Mouse (Mus musculus) kidney, embryonic 15.5 days (tissue): Measurements from ENCODE around the gene Ntf3. TPM values are rescaled to one million over a fixed set of nuclear protein-coding genes. Genes with fewer than 3 reads are reported as not detected.
A peak's percentile ranks its signal among the peaks of the same experiment; 100 is the strongest.

Experiments
- ATAC-seq: fragments of 200-750 bp; cut with Nextera tagmentation; replicated peaks from 2 replicates; pipeline ENCODE4 v1.8.0; 2017; ENCODE audit warnings: moderate TSS enrichment; ENCODE audit not compliant: low FRiP score
- H3K27ac ChIP-seq: fragments of 300-500 bp; sonication (generic); 2 replicates; pipeline ENCODE4 v1.5.1; 2015; ENCODE audit warnings: mild to moderate bottlenecking, inconsistent platforms
- H3K27me3 ChIP-seq: fragments of 300-500 bp; sonication (generic); 2 replicates; pipeline ENCODE4 v1.6.1; 2015; ENCODE audit warnings: inconsistent platforms
- H3K36me3 ChIP-seq: fragments of 300-500 bp; sonication (generic); 2 replicates; pipeline ENCODE4 v1.6.1; 2015; ENCODE audit warnings: inconsistent platforms
- H3K4me1 ChIP-seq: fragments of 300-500 bp; sonication (generic); 2 replicates; pipeline ENCODE4 v1.6.1; 2015; ENCODE audit warnings: inconsistent platforms
- H3K4me2 ChIP-seq: fragments of 300-500 bp; sonication (generic); 2 replicates; pipeline ENCODE4 v1.6.1; 2015; ENCODE audit warnings: moderate library complexity, mild to moderate bottlenecking, inconsistent platforms
- H3K4me3 ChIP-seq: fragments of 300-500 bp; sonication (generic); replicated peaks from 2 replicates; pipeline ENCODE4 v1.5.1; 2015; ENCODE audit warnings: mild to moderate bottlenecking, inconsistent platforms
- H3K9ac ChIP-seq: fragments of 300-500 bp; sonication (generic); 2 replicates; pipeline ENCODE4 v1.6.1; 2015; ENCODE audit warnings: mild to moderate bottlenecking, inconsistent platforms
- H3K9me3 ChIP-seq: fragments of 300-500 bp; sonication (generic); replicated peaks from 2 replicates; pipeline ENCODE4 v1.6.1; 2016; ENCODE audit warnings: inconsistent platforms
- WGBS: fragments of 180-500 bp; shearing (Covaris S2); methylation state at CpG from one replicate; pipeline ENCODE4 v1.1.7; 2015; ENCODE audit warnings: mixed read lengths; 5-methylcytosine and 5-hydroxymethylcytosine counted together
- polyA plus RNA-seq: library from polyadenylated mRNA; unstranded; fragments of >200 nt; fragmentation: Nextera tagmentation; extraction: Ambion mirVana; gene quantifications from 2 replicates; pipeline ENCODE4 v1.2.1, GENCODE M21; 2015

Ntf3 gene
- polyA plus RNA-seq, 1 experiment from 2014 or later, result 16.2 TPM

- Histone ChIP-seq H3K9me3 (no peaks in the 10 kb centered on the region), H3K9ac (no peak overlapping the region), H3K4me1 (peaks cover 50% of the 10 kb centered on the region), H3K4me3 (no peak overlapping the region), H3K27me3 (no peaks in the 10 kb centered on the region), H3K4me2 (no peak overlapping the region), H3K27ac (no peak overlapping the region), H3K36me3 (no peaks in the 10 kb centered on the region)
- 61% methylated on average over 8 of the region's 8 CpGs for WGBS
- ATAC-seq, result no peak
These were observed 49.5 kb downstream of the Ntf3 start for GRCm38 (mm10) chr6:126117191-126117590.

- H3K27ac ChIP-seq, result peak overlapping the region; percentile 89
- ATAC-seq, result peak; percentile 72
- H3K4me1 ChIP-seq, result peaks cover 62% of the 10 kb centered on the region
- whole genome bisulfite sequencing, result 36% methylated on average over 10 of the region's 10 CpGs
- no peaks in the 10 kb centered on the region for H3K9me3 ChIP-seq
- H3K27me3 ChIP-seq, result no peaks in the 10 kb centered on the region
- H3K4me3 ChIP-seq, result no peak overlapping the region
- H3K36me3 ChIP-seq, result no peaks in the 10 kb centered on the region
- no peak overlapping the region for H3K9ac ChIP-seq
- no peak overlapping the region for H3K4me2 ChIP-seq
These were observed 51.6 kb downstream of the Ntf3 start for GRCm38 (mm10) chr6:126114934-126115633.

- Histone ChIP-seq H3K4me1 (peaks cover 64% of the 10 kb centered on the region), H3K9me3 (no peaks in the 10 kb centered on the region), H3K4me3 (no peak overlapping the region), H3K27me3 (no peaks in the 10 kb centered on the region), H3K9ac (no peak overlapping the region), H3K36me3 (0 out of 2 replicates have a peak, but pooled peaks cover 4% of the 10 kb centered on the region), H3K27ac (peak overlapping the region; percentile 56), H3K4me2 (no peak overlapping the region)
- ATAC-seq, result peak; percentile 28; the same call in 1 of the 2 replicates
- 42% methylated on average over 15 of the region's 15 CpGs for WGBS
These were observed 55.5 kb downstream of the Ntf3 start for GRCm38 (mm10) chr6:126110892-126111835.

GRCm38 (mm10) chr6:126109184-126109583 is 57.5 kb downstream of the Ntf3 start:
- Histone ChIP-seq H3K4me2 (no peak overlapping the region), H3K27me3 (no peaks in the 10 kb centered on the region), H3K9me3 (no peaks in the 10 kb centered on the region), H3K4me3 (no peak overlapping the region), H3K27ac (0 out of 2 replicates have a peak overlapping the region, but pooled peaks have one; percentile 3), H3K4me1 (peaks cover 49% of the 10 kb centered on the region), H3K36me3 (0 out of 2 replicates have a peak, but pooled peaks cover 4% of the 10 kb centered on the region), H3K9ac (no peak overlapping the region)
- 63% methylated on average over 5 of the region's 5 CpGs for WGBS
- no peak for ATAC-seq

- Histone ChIP-seq H3K27me3 (no peaks in the 10 kb centered on the region), H3K4me2 (no peak overlapping the region), H3K9ac (no peak overlapping the region), H3K27ac (0 out of 2 replicates have a peak overlapping the region, but pooled peaks have one; percentile 3), H3K36me3 (0 out of 2 replicates have a peak, but pooled peaks cover 4% of the 10 kb centered on the region), H3K4me3 (no peak overlapping the region), H3K4me1 (peaks cover 46% of the 10 kb centered on the region), H3K9me3 (no peaks in the 10 kb centered on the region)
- no peak for ATAC-seq
- WGBS, result 67% methylated on average over 2 of the region's 2 CpGs
These were observed 57.9 kb downstream of the Ntf3 start for GRCm38 (mm10) chr6:126108771-126109170.

GRCm38 (mm10) chr6:126107398-126107797 is 59.3 kb downstream of the Ntf3 start:
- H3K4me2 ChIP-seq, result no peak overlapping the region
- H3K27me3 ChIP-seq, result no peaks in the 10 kb centered on the region
- ATAC-seq, result no peak
- 0 out of 2 replicates have a peak, but pooled peaks cover 6% of the 10 kb centered on the region for H3K36me3 ChIP-seq
- 55% methylated on average over 2 of the region's 2 CpGs for WGBS
- no peak overlapping the region for H3K27ac ChIP-seq
- H3K4me1 ChIP-seq, result peaks cover 41% of the 10 kb centered on the region
- H3K9ac ChIP-seq, result no peak overlapping the region
- H3K9me3 ChIP-seq, result no peaks in the 10 kb centered on the region
- H3K4me3 ChIP-seq, result no peak overlapping the region

- H3K4me3 ChIP-seq, result no peak overlapping the region
- no peak overlapping the region for H3K4me2 ChIP-seq
- H3K4me1 ChIP-seq, result peaks cover 41% of the 10 kb centered on the region
- no peak for ATAC-seq
- H3K9me3 ChIP-seq, result no peaks in the 10 kb centered on the region
- peaks cover 12% of the 10 kb centered on the region for H3K36me3 ChIP-seq
- H3K9ac ChIP-seq, result no peak overlapping the region
- no peak overlapping the region for H3K27ac ChIP-seq
- H3K27me3 ChIP-seq, result no peaks in the 10 kb centered on the region
- WGBS, result 64% methylated on average over 2 of the region's 2 CpGs
These were observed 59.9 kb downstream of the Ntf3 start for GRCm38 (mm10) chr6:126106798-126107173.

GRCm38 (mm10) chr6:126106051-126106797 is 60.5 kb downstream of the Ntf3 start:
- peaks cover 15% of the 10 kb centered on the region for H3K36me3 ChIP-seq
- ATAC-seq, result no peak
- no peak overlapping the region for H3K9ac ChIP-seq
- no peaks in the 10 kb centered on the region for H3K9me3 ChIP-seq
- H3K27ac ChIP-seq, result 0 out of 2 replicates have a peak overlapping the region, but pooled peaks have one; percentile 27
- 77% methylated on average over 7 of the region's 7 CpGs for WGBS
- no peaks in the 10 kb centered on the region for H3K27me3 ChIP-seq
- no peak overlapping the region for H3K4me3 ChIP-seq
- peaks cover 37% of the 10 kb centered on the region for H3K4me1 ChIP-seq
- no peak overlapping the region for H3K4me2 ChIP-seq

- Histone ChIP-seq H3K4me2 (no peak overlapping the region), H3K9me3 (no peaks in the 10 kb centered on the region), H3K27me3 (no peaks in the 10 kb centered on the region), H3K36me3 (peaks cover 20% of the 10 kb centered on the region), H3K4me3 (no peak overlapping the region), H3K9ac (no peak overlapping the region), H3K27ac (no peak overlapping the region), H3K4me1 (peaks cover 30% of the 10 kb centered on the region)
- no peak for ATAC-seq
- WGBS, result 77% methylated on average over 12 of the region's 12 CpGs
These were observed 61.5 kb downstream of the Ntf3 start for GRCm38 (mm10) chr6:126105083-126105740.

- Histone ChIP-seq H3K4me1 (peaks cover 16% of the 10 kb centered on the region), H3K27me3 (no peaks in the 10 kb centered on the region), H3K27ac (no peak overlapping the region), H3K4me3 (no peak overlapping the region), H3K9ac (no peak overlapping the region), H3K4me2 (no peak overlapping the region), H3K9me3 (no peaks in the 10 kb centered on the region), H3K36me3 (peaks cover 34% of the 10 kb centered on the region)
- WGBS, result 77% methylated on average over 6 of the region's 6 CpGs
- no peak for ATAC-seq
These were observed 64.1 kb downstream of the Ntf3 start for GRCm38 (mm10) chr6:126102571-126102970.

GRCm38 (mm10) chr6:126102007-126102406 is 64.7 kb downstream of the Ntf3 start:
- ATAC-seq, result no peak
- no peak overlapping the region for H3K4me3 ChIP-seq
- no peak overlapping the region for H3K4me2 ChIP-seq
- no peaks in the 10 kb centered on the region for H3K9me3 ChIP-seq
- no peaks in the 10 kb centered on the region for H3K27me3 ChIP-seq
- H3K36me3 ChIP-seq, result peaks cover 32% of the 10 kb centered on the region
- no peak overlapping the region for H3K27ac ChIP-seq
- no peak overlapping the region for H3K9ac ChIP-seq
- WGBS, result 89% methylated on average over 11 of the region's 11 CpGs
- peaks cover 19% of the 10 kb centered on the region for H3K4me1 ChIP-seq
